Mouse (Mus musculus): Measurements from ENCODE around the gene Oxgr1. TPM values are rescaled to one million over a fixed set of nuclear protein-coding genes. Genes with fewer than 3 reads are reported as not detected.

Oxgr1 gene
- total RNA-seq (2014; rRNA removed) (0.15 and 0.24 TPM in 2 replicates), polyA plus RNA-seq (2015; fragmentation: Nextera tagmentation; extraction: Ambion mirVana) (0.07 and 0.10 TPM in 2 replicates)

- no peak within 1 kb of the TSS for H3K4me2 ChIP-seq (ENCODE audit: low read depth)
- ATAC-seq (no peak), DNase-seq (no peak)
- no peak for TF ChIP-seq CTCF (IDR thresholded peaks at IDR 0.05; ENCODE audit: low read depth)
- no peak within 1 kb of the TSS for H3K9ac ChIP-seq
- no peak within 1 kb of the TSS for H3K4me3 ChIP-seq (ENCODE audit: low read depth, low read length)
- H3K4me1 ChIP-seq (ENCODE audit: insufficient read depth) = no peaks in the 10 kb centered on the region
- no peaks in the 10 kb centered on the region for H3K9me3 ChIP-seq (ENCODE audit: low read length)
- no peak within 1 kb of the TSS for H3K27ac ChIP-seq (ENCODE audit: low read depth, low read length)
- no peaks in the 10 kb centered on the region for H3K27me3 ChIP-seq (ENCODE audit: insufficient read depth, low read length)
- 95% methylated on average over 17 of the region's 17 CpGs for WGBS
- no peaks in the 10 kb centered on the region for H3K36me3 ChIP-seq (ENCODE audit: insufficient read depth)
These were observed at the start of gene Oxgr1 for GRCm38 (mm10) chr14:120042187-120042820. Gene Oxgr1, minus strand, starts transcription at chr14:120042435.

DNA sequence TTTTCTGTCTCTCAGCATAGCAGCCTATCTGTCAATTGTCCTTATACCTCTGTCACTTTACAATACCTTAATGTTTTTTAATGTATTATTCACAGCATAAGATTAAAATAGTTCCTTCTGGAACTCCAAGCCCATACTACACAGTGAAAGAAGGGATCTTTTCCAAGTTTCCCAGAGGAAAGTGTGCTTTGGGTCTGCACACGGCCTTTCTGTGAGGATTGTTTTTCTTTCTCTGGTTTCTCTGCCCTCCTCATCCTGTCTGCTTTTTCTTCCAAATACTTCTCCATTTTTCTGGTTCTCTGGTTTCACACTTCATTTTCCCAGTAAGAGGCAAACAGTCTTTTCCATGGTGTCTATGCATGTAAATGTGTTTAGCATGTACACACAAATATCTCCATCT, 48.2 kb upstream of the Oxgr1 start:
- TF ChIP-seq CTCF (IDR thresholded peaks at IDR 0.05; ENCODE audit: low read depth) = no peak
- 70% methylated on average over 1 of the region's 1 CpGs for WGBS

DNA sequence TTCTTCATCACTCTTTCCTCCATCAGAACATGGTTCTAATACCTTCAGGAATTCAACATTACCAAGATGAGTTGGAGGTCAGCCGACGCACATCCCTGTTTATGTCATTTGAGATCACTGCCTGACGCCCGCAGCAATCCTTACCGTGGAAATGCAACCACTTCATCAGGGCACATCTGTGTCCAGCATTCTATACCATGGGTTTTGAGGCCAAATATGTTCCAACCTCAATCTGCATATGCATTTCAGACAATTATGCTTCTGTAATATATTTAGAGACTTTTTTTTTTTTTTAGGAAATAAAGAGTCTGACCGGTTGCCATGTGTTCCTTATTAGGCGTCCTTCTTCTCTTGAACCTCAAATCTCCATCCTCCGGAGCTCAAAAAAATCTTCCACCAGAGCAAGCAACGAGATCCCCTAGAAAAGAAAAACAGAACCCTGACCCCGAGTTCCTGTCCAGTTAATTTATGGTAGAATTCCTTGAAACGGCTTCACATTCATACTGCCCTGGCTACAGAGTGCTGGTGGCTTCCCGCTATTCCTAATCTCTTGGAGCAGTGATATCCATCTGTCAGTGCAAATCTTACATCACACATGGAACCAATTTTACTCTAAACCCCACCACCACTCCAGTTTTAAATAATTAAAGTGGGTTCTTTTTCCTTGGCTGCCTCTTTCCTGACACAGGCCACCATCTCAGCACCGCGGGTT, 47.6 kb upstream of the Oxgr1 start:
- Histone ChIP-seq H3K9ac (no peak overlapping the region), H3K4me2 (ENCODE audit: low read depth) (no peak overlapping the region), H3K27ac (ENCODE audit: low read depth, low read length) (no peak overlapping the region), H3K36me3 (ENCODE audit: insufficient read depth) (no peaks in the 10 kb centered on the region), H3K4me1 (ENCODE audit: insufficient read depth) (no peaks in the 10 kb centered on the region), H3K4me3 (ENCODE audit: low read depth, low read length) (no peak overlapping the region), H3K27me3 (ENCODE audit: insufficient read depth, low read length) (no peaks in the 10 kb centered on the region), H3K9me3 (ENCODE audit: low read length) (no peaks in the 10 kb centered on the region)
- no peak for ATAC-seq
- TF ChIP-seq CTCF (IDR thresholded peaks at IDR 0.05; ENCODE audit: low read depth) = no peak
- no peak for DNase-seq
- 87% methylated on average over 14 of the region's 14 CpGs for WGBS

More for the DNA sequence above, 48.2 kb upstream of the Oxgr1 start:
- H3K4me2 ChIP-seq (ENCODE audit: low read depth) = no peak overlapping the region
- H3K4me3 ChIP-seq (ENCODE audit: low read depth, low read length) = no peak overlapping the region
- H3K9ac ChIP-seq = no peak overlapping the region
- no peak for ATAC-seq
- no peaks in the 10 kb centered on the region for H3K36me3 ChIP-seq (ENCODE audit: insufficient read depth)
- H3K4me1 ChIP-seq (ENCODE audit: insufficient read depth) = no peaks in the 10 kb centered on the region
- no peak overlapping the region for H3K27ac ChIP-seq (ENCODE audit: low read depth, low read length)
- DNase-seq = no peak
- no peaks in the 10 kb centered on the region for H3K9me3 ChIP-seq (ENCODE audit: low read length)
- no peaks in the 10 kb centered on the region for H3K27me3 ChIP-seq (ENCODE audit: insufficient read depth, low read length)

DNA sequence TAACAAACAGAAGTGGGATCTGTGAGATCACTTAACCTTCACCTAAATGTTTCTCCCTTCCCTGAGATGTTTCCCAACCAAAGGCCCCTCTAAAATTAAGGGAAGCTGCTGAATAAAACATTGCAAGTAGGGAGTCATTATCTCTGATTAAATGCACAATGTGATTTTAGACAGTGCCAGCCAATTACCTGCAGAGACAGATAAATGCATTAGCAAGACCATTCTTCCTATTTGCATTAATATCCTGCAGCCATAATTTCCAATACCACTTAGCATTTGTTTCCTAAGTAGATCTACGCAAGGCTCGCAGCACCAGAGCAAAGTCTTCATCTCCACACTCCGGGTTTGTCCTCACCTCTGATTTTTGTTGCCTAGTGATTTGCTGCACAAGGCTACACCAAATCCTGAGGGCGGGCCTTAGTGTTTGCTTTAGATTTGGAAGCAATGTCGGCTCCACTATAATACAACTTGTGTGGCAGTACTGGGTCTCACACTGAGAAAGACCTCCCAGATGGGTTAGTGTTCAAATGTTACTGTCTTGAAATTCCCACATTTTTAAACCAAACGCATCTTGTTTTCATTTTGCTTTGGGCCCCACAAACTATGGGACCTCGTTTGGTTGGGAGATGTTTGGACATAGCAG, 46.9 kb upstream of the Oxgr1 start:
- Histone ChIP-seq H3K4me1 (ENCODE audit: insufficient read depth) (no peaks in the 10 kb centered on the region), H3K4me3 (ENCODE audit: low read depth, low read length) (no peak overlapping the region), H3K27ac (ENCODE audit: low read depth, low read length) (no peak overlapping the region), H3K9ac (no peak overlapping the region), H3K4me2 (ENCODE audit: low read depth) (no peak overlapping the region), H3K36me3 (ENCODE audit: insufficient read depth) (no peaks in the 10 kb centered on the region), H3K27me3 (ENCODE audit: insufficient read depth, low read length) (no peaks in the 10 kb centered on the region), H3K9me3 (ENCODE audit: low read length) (no peaks in the 10 kb centered on the region)
- TF ChIP-seq CTCF (IDR thresholded peaks at IDR 0.05; ENCODE audit: low read depth) = no peak
- no peak for ATAC-seq
- WGBS = 78% methylated on average over 7 of the region's 7 CpGs
- no peak for DNase-seq

DNA sequence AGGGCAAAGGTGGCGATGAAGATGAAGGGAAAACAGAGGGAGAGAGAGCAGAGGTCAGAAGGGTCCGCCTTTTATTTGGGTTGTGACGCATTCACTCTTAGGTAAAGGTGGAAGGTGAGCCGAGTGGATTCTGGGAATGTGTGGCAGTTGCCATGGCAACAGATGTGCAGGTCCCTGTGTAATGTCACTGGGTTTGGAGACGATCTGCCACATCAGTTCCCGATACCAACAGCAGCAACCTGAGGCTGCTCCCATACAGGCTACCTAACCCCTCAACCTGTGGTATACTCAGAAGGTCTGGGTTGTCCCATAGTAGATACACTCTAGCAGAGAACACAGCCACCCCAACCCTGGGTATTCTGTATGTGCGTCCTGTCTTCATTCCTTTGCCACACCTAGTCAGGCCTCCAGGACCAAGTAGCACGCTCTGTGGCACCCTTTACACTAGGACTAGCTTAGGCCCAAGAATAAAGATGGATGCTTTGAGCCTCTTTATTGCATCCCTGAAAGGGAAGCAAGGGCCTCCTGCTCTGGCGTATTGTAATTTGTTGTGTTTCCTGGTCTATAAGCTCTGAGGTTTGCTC, 41.9 kb upstream of the Oxgr1 start:
- 81% methylated on average over 9 of the region's 9 CpGs for WGBS
- no peak overlapping the region for H3K4me3 ChIP-seq (ENCODE audit: low read depth, low read length)
- peak; percentile 55; the same call in 1 of the 2 replicates for ATAC-seq

DNA sequence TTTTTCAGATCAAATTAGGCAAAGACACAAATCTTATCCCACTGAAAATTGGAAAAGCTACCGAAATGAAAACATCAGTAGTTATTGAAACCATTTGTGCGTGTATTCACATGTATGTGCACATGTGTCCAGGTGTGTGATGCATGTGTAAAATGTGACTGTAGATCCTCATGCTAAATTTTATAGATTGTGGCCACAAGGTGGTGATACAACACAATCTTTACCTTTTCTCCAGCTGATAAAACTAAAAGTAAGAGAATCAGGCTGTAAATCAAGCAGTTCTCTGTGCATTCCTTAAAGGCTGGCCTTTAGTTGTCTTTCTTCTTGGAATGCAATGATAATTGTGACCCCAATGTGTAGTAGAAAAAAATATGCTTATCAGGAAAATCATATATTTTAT, 34.0 kb upstream of the Oxgr1 start:
- ATAC-seq = peak; percentile 45
- Histone ChIP-seq H3K9me3 (ENCODE audit: low read length) (no peaks in the 10 kb centered on the region), H3K4me2 (ENCODE audit: low read depth) (no peak overlapping the region), H3K36me3 (ENCODE audit: insufficient read depth) (no peaks in the 10 kb centered on the region), H3K27me3 (ENCODE audit: insufficient read depth, low read length) (no peaks in the 10 kb centered on the region), H3K9ac (no peak overlapping the region), H3K27ac (ENCODE audit: low read depth, low read length) (no peak overlapping the region), H3K4me1 (ENCODE audit: insufficient read depth) (no peaks in the 10 kb centered on the region), H3K4me3 (ENCODE audit: low read depth, low read length) (no peak overlapping the region)
- peak; percentile 80 for DNase-seq
- TF ChIP-seq CTCF (IDR thresholded peaks at IDR 0.05; ENCODE audit: low read depth) = peak; percentile 82
- 65% methylated on average over 2 of the region's 2 CpGs for WGBS

More for the DNA sequence above, 41.9 kb upstream of the Oxgr1 start:
- H3K4me1 ChIP-seq (ENCODE audit: insufficient read depth) = no peaks in the 10 kb centered on the region
- TF ChIP-seq CTCF (IDR thresholded peaks at IDR 0.05; ENCODE audit: low read depth) = no peak
- no peak overlapping the region for H3K4me2 ChIP-seq (ENCODE audit: low read depth)
- no peaks in the 10 kb centered on the region for H3K9me3 ChIP-seq (ENCODE audit: low read length)
- DNase-seq = peak; percentile 32
- H3K27me3 ChIP-seq (ENCODE audit: insufficient read depth, low read length) = no peaks in the 10 kb centered on the region
- no peak overlapping the region for H3K27ac ChIP-seq (ENCODE audit: low read depth, low read length)
- no peaks in the 10 kb centered on the region for H3K36me3 ChIP-seq (ENCODE audit: insufficient read depth)
- no peak overlapping the region for H3K9ac ChIP-seq
